Mouse (Mus musculus) heart, embryonic 16.5 days (tissue): ENCODE measurements at regions not wholly inside any gene's neighbourhood (a gene's known extent, or its start where the extent isn't known, plus 50 kb on each side); places are given as distances from the start of the nearest gene placed in this dataset.
A peak's percentile ranks its signal among the peaks of the same experiment; 100 is the strongest.

Experiments used
- ATAC-seq: fragments of 200-750 bp; cut with Nextera tagmentation; replicated peaks from 2 replicates; pipeline ENCODE4 v1.8.0; 2017; ENCODE audit warnings: moderate number of reproducible peaks; ENCODE audit not compliant: insufficient read depth, low FRiP score; ENCODE audit errors: extremely low read depth
- H3K27ac ChIP-seq: fragments of 300-500 bp; sonication (generic); 2 replicates; pipeline ENCODE4 v1.5.1; 2014; ENCODE audit warnings: mild to moderate bottlenecking, low read length, control low read depth, moderate library complexity
- H3K27me3 ChIP-seq: fragments of 300-500 bp; sonication (generic); 2 replicates; pipeline ENCODE4 v1.6.1; 2014; ENCODE audit warnings: low read length, mixed read lengths; ENCODE audit not compliant: control insufficient read depth, insufficient read depth
- H3K36me3 ChIP-seq: fragments of 300-500 bp; sonication (generic); 2 replicates; pipeline ENCODE4 v1.6.1; 2014; ENCODE audit not compliant: control insufficient read depth, insufficient read depth
- H3K4me1 ChIP-seq: fragments of 300-500 bp; sonication (generic); 2 replicates; pipeline ENCODE4 v1.6.1; 2014; ENCODE audit warnings: low read length, mixed read lengths; ENCODE audit not compliant: control insufficient read depth, insufficient read depth
- H3K4me2 ChIP-seq: fragments of 300-500 bp; sonication (generic); 2 replicates; pipeline ENCODE4 v1.6.1; 2014; ENCODE audit warnings: low read depth, mild to moderate bottlenecking, control low read depth, low read length
- H3K4me3 ChIP-seq: fragments of 300-500 bp; sonication (generic); 2 replicates; pipeline ENCODE4 v1.5.1; 2014; ENCODE audit warnings: mild to moderate bottlenecking, control low read depth, low read length
- H3K9ac ChIP-seq: fragments of 300-500 bp; sonication (generic); 2 replicates; pipeline ENCODE4 v1.6.1; 2014; ENCODE audit warnings: low read length, control low read depth
- H3K9me3 ChIP-seq: fragments of 300-500 bp; sonication (generic); replicated peaks from 2 replicates; pipeline ENCODE4 v1.6.1; 2016; ENCODE audit warnings: low read length; ENCODE audit not compliant: control insufficient read depth
- WGBS: fragments of 180-500 bp; shearing (Covaris S2); extraction: QIAGEN DNeasy Blood & Tissue Kit; methylation state at CpG from one replicate; pipeline ENCODE4 v1.1.7; 2014; 5-methylcytosine and 5-hydroxymethylcytosine counted together

DNA sequence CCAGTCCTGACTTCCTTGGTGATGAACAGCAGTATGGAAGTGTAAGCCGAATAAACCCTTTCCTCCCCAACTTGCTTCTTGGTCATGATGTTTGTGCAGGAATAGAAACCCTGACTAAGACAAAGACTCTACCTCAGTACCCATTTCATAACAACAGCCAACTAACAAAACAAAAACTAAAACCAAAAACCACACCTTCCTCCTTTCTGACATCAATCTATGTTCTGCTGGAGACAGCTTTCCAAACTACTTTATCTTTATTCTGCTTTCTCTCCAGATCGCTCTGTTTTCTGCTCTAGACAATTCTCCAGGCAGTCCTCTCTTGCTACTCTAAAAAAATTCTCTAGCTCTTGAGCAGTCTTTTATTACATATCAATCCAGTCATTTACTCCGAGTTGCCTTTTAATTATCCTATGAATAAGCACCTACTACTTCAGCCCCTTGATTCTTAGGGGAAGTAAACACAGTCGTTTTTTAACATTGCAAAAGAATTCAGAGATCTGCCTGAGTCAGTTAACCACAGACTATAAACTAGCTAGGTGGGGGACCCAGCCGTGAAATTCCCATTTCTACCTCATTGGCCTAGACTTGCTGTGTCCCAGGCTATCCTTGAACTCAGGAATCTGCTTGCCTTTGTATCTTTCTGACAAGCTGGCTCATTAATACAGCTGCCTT lies 159.1 kb downstream of the Pfkfb3 start:
- WGBS, result 64% methylated on average over 4 of the region's 5 CpGs
- Histone ChIP-seq H3K9me3 (no peaks in the 10 kb centered on the region), H3K36me3 (no peaks in the 10 kb centered on the region), H3K9ac (no peak overlapping the region), H3K4me1 (no peaks in the 10 kb centered on the region), H3K27ac (no peak overlapping the region), H3K4me2 (no peak overlapping the region), H3K27me3 (no peaks in the 10 kb centered on the region), H3K4me3 (no peak overlapping the region)
- ATAC-seq, result no peak

DNA sequence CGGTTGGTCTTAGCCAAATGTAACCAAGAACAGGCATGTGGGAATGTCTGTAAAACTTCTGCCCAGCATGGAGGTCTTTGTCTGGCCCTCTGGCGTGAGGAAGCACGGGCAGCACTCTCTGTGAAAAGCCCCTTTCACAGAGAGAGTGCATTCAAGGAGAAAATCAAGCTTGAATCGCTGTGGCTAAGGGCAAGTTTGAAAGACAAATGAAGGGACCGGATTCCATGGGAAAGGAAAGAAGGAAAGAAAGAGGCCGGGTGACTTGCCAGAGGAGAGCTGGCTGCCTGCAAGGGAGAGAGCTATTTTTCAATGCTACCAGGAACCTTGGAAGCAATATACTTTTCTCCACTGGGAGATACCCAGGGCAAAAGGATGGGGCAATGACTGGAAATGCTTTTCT lies 162.2 kb downstream of the Pfkfb3 start:
- ATAC-seq, result no peak
- no peak overlapping the region for H3K9ac ChIP-seq
- no peaks in the 10 kb centered on the region for H3K4me1 ChIP-seq
- H3K27ac ChIP-seq, result no peak overlapping the region
- no peak overlapping the region for H3K4me3 ChIP-seq
- H3K36me3 ChIP-seq, result no peaks in the 10 kb centered on the region
- H3K9me3 ChIP-seq, result no peaks in the 10 kb centered on the region
- H3K4me2 ChIP-seq, result no peak overlapping the region
- 73% methylated on average over 6 of the region's 6 CpGs for WGBS
- no peaks in the 10 kb centered on the region for H3K27me3 ChIP-seq

DNA sequence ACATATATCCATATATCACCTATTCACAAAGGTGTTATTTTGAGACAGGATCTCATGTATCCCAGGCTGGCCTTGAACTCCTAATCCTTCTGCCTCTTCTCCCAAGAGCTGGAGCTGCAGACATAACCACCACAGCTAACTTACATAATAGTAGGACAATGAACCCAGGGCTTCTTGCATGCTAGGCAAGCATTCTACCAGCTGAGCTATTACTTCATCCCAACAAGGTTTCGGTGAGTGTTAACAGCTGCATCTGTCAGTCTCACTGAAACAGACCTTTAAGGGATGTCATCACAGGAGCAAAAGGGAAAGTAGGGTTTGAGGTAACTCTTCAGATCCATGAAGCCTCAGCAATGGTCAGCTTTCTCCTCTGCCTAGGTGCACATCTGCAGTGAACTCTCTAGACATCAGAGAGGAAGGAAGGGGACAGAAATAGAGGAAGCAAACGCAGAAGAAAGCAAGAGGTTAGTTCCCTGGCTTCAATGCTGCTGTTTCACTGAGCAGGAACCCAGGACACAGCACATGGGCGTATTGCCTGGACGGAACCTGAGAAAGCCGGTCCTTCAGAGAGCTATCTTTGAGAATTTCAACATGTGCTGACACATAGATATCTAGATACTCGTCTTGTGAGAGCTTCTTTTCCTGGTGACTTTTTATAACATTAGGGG lies 163.1 kb downstream of the Pfkfb3 start:
- Histone ChIP-seq H3K36me3 (no peaks in the 10 kb centered on the region), H3K4me3 (no peak overlapping the region), H3K9me3 (no peaks in the 10 kb centered on the region; the same call in 1 of the 2 replicates), H3K4me2 (no peak overlapping the region), H3K4me1 (no peaks in the 10 kb centered on the region), H3K27me3 (no peaks in the 10 kb centered on the region), H3K9ac (no peak overlapping the region), H3K27ac (no peak overlapping the region)
- WGBS, result 40% methylated on average over 6 of the region's 6 CpGs
- no peak for ATAC-seq

DNA sequence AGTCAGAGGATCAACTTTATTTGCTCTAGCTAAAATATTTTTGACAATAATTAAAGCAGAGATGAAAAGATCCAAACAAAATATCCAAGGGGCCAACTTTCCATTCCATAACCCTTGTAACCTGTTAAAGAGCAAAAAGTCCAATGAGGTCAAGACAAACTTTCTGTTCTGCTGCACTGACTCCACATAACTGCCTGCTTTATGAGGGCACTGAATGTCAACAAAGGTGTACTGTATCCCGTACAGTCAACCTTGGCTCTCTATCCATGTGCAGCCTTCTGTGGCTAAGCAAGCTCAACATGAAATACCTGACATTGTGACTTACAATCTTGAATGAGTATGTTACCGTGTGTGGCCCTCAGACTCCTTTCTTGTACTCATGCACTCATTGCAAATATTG lies 166.3 kb downstream of the Pfkfb3 start:
- H3K36me3 ChIP-seq, result no peaks in the 10 kb centered on the region
- no peak overlapping the region for H3K4me3 ChIP-seq
- H3K9me3 ChIP-seq, result no peaks in the 10 kb centered on the region; the same call in 1 of the 2 replicates
- ATAC-seq, result no peak
- WGBS, result 80% methylated on average over 2 of the region's 2 CpGs
- no peak overlapping the region for H3K9ac ChIP-seq
- H3K27me3 ChIP-seq, result no peaks in the 10 kb centered on the region
- no peak overlapping the region for H3K27ac ChIP-seq
- no peak overlapping the region for H3K4me2 ChIP-seq
- no peaks in the 10 kb centered on the region for H3K4me1 ChIP-seq

DNA sequence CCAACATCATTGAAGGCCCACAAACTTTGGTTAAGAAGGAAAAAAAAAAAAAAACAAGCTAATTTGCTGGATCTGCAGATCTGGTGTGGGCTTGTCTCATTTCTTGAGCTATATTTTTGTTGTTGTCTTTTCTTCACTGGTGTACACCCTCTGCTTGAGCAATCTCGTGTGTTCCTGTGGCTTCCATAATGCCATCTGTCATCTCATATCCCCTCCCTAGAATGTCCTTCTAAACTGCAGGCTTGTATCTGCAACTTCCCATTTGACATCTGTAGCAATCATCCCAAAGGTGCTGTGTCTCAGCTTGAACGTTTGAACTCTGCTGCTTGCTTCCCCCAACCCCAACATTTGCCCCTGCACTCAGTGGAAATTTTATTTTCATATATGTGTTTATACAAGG lies 170.1 kb downstream of the Pfkfb3 start:
- no peaks in the 10 kb centered on the region for H3K27me3 ChIP-seq
- H3K4me3 ChIP-seq, result no peak overlapping the region
- H3K9me3 ChIP-seq, result no peaks in the 10 kb centered on the region; the same call in 1 of the 2 replicates
- H3K9ac ChIP-seq, result no peak overlapping the region
- no peaks in the 10 kb centered on the region for H3K36me3 ChIP-seq
- H3K27ac ChIP-seq, result no peak overlapping the region
- 49% methylated on average over 2 of the region's 2 CpGs for WGBS
- H3K4me1 ChIP-seq, result no peaks in the 10 kb centered on the region
- H3K4me2 ChIP-seq, result no peak overlapping the region
- ATAC-seq, result no peak

DNA sequence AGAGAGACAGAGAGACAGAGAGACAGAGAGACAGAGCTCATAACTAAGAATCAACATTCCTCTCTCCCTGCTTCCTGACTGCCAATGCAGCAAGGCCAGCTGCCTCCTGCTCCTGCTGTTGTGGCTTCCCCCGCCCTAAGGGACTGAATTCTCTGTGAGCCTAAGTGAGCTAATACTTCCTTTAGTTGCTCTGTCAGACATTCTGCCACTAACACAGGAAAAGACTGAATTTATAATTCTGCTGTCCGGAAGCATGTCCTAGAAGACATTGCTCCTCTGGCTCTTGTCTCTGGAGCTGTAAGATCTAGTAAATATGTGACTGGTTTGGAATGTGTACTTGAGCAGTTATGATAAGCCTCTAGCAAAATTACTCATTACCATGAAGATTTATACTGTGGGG lies 176.7 kb downstream of the Pfkfb3 start:
- ATAC-seq, result no peak; the same call in 1 of the 2 replicates
- no peak overlapping the region for H3K4me3 ChIP-seq
- no peaks in the 10 kb centered on the region for H3K9me3 ChIP-seq
- H3K9ac ChIP-seq, result no peak overlapping the region
- no peaks in the 10 kb centered on the region for H3K27me3 ChIP-seq
- 49% methylated on average over 2 of the region's 2 CpGs for WGBS
- 0 out of 2 replicates have a peak overlapping the region, but pooled peaks have one; percentile 28 for H3K27ac ChIP-seq
- H3K4me1 ChIP-seq, result no peaks in the 10 kb centered on the region
- no peaks in the 10 kb centered on the region for H3K36me3 ChIP-seq
- no peak overlapping the region for H3K4me2 ChIP-seq

DNA sequence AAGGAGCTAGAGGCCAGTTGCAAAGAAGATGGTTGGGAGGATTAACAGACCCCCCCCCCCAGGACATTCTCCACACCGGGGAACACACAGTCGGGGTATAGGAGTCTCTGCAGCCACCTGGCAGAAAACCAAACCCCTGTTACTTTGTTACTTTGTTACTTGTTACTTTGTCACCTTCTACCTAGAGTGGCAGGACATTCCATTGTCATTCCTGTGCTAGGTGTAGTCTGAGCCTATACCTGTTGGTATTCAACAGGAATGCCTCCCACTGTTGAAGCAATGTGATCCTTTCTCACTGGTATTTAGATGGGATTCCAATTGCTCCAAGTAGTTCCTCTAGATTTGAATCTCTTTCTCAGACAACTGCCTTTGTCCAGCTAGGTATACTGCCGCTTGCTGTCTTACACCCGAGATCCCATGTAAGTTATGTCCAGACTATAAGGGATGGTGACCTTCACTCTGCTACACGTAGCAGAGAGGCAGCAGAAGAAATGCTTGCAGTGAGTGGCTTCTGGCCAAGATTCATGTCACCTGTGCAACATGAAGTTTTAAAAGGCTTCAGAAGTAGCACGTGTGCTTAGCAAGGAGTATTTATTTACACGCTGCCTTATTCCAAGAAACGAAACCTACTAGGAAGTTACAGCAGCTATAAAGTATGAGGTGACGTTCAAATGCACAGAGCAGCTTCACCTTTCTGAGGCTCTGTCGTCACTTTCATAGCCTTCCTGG lies 178.0 kb downstream of the Pfkfb3 start:
- Histone ChIP-seq H3K27ac (no peak overlapping the region), H3K4me1 (no peaks in the 10 kb centered on the region), H3K9me3 (no peaks in the 10 kb centered on the region), H3K4me3 (no peak overlapping the region), H3K9ac (no peak overlapping the region), H3K4me2 (no peak overlapping the region), H3K27me3 (no peaks in the 10 kb centered on the region), H3K36me3 (no peaks in the 10 kb centered on the region)
- WGBS, result 65% methylated on average over 10 of the region's 10 CpGs
- no peak for ATAC-seq

DNA sequence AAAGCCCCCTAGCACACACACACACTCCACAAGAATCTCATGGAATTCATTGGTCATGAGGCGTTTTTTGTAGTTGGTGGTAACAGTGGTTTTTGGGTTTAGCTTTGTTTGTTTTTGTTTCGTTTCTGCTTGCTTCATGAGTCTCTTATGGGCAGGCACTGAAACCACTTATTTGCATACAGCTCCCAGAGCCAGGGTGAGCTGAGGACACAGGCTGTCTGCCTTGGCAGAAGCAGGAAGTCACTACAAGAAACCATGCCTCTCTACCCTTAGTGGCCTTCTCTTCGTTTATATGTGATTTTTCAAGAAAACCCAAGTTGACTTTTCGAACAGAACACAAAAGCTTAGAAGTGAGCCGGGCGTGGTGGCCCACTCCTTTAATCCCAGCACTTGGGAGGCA lies 178.8 kb downstream of the Pfkfb3 start:
- H3K36me3 ChIP-seq, result no peaks in the 10 kb centered on the region
- no peak for ATAC-seq
- no peak overlapping the region for H3K4me2 ChIP-seq
- H3K4me1 ChIP-seq, result no peaks in the 10 kb centered on the region
- H3K9ac ChIP-seq, result no peak overlapping the region
- no peaks in the 10 kb centered on the region for H3K27me3 ChIP-seq
- H3K9me3 ChIP-seq, result no peaks in the 10 kb centered on the region
- H3K27ac ChIP-seq, result no peak overlapping the region
- WGBS, result 58% methylated on average over 6 of the region's 6 CpGs
- no peak overlapping the region for H3K4me3 ChIP-seq

DNA sequence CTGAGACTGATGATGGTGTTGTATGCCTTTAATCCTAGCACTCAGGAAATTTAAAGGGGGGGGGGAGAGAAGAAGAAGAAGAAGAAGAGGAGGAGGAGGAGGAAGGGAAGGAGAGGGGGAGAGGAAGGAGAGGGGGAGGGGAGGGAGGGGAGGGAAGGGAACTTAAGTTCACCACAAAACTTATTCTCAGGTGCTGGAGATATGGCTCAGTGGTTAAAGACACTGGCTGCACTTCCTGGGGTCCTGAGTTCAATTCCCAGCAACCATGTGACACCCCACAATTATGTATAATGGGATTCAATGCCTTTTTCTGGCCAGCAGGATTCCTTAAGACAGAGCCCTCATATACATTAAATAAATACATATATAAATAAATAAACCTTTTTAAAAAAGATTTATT lies 183.6 kb downstream of the Pfkfb3 start:
- Histone ChIP-seq H3K4me2 (no peak overlapping the region), H3K9me3 (no peaks in the 10 kb centered on the region), H3K4me1 (no peaks in the 10 kb centered on the region), H3K27me3 (no peaks in the 10 kb centered on the region), H3K4me3 (no peak overlapping the region), H3K27ac (no peak overlapping the region), H3K9ac (no peak overlapping the region), H3K36me3 (no peaks in the 10 kb centered on the region)
- no peak for ATAC-seq
